Mouse (Mus musculus): ENCODE measurements around the gene R3hdm2. TPM values are rescaled to one million over a fixed set of nuclear protein-coding genes. Genes with fewer than 3 reads are reported as not detected.

The R3hdm2 gene
- total RNA-seq, 2 experiments from 2014 or later = 365 to 382 TPM

DNA sequence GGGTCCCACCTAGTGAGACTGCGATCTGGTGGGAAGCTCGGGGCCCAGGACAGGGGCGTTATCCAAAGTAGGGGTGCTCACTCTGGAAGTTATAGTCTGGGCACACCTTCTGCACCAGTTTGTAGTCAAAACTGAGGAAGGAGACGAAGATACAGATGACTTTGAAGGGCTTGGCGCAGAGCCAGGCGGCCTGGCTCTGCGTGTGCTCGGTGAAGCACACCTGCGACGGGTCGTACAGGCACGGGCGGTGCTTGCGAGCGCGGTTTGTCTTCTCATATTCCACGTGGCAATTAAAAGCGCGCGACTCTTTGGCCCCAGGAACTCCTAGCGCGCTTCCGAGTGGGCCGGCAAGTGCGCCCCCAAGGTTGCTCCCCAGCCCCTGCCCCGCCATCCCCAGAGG lies 145.9 kb downstream of the R3hdm2 start:
- no peak for TF ChIP-seq CTCF (IDR thresholded peaks at IDR 0.05)
- no peak overlapping the region for H3K4me3 ChIP-seq
- DNase-seq (ENCODE audit: extremely low spot score in 1 of 2, low spot score in 2 of 2) = no peak
- no peak overlapping the region for H3K27ac ChIP-seq
- intact Hi-C loops (cut with DNase I) = loop anchor here (10.0 kb wide), 1 partner anchor 489 kb away; the partner anchor contains the start of gene Prim1

DNA sequence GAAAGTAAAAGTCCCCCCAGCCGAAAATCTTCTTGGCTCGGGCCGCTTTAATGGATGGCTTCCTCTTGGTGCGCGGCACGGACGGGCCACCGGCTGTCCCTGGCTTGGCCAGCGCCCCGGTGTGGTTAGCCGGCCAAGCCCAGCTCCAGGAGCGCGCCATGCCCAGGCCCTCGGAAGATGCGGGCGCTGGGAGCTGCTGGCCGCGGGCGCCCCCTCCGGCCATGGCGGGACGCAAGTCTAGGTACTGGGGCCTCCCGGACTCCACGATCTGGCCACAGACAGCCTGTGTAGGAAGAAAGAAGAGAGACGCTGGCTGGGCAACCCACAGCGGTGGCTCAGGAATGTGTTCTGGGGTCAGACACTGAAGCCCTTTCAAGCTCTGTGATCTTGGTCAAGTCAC lies 146.6 kb downstream of the R3hdm2 start:
- H3K27ac ChIP-seq = no peak overlapping the region
- TF ChIP-seq CTCF (IDR thresholded peaks at IDR 0.05) = peak; percentile 56
- intact Hi-C loops (cut with DNase I) = loop anchor here (10.0 kb wide), 1 partner anchor 488 kb away; the partner anchor contains the start of gene Prim1
- DNase-seq (ENCODE audit: extremely low spot score in 1 of 2, low spot score in 2 of 2) = peak in 1 of 2 experiments; percentile 35
- 0 out of 2 replicates have a peak overlapping the region, but pooled peaks have one; percentile 4 for H3K4me3 ChIP-seq

GRCm38 (mm10) chr10:127527481-127527880 lies 147.4 kb downstream of the R3hdm2 start:
- intact Hi-C loops (cut with DNase I) = loop anchor here (10.0 kb wide), 1 partner anchor 487 kb away; the partner anchor contains the start of gene Prim1
- Histone ChIP-seq H3K27ac (no peak overlapping the region), H3K4me3 (no peak overlapping the region)
- TF ChIP-seq CTCF (IDR thresholded peaks at IDR 0.05) = no peak
- DNase-seq (ENCODE audit: extremely low spot score in 1 of 2, low spot score in 2 of 2) = no peak

DNA sequence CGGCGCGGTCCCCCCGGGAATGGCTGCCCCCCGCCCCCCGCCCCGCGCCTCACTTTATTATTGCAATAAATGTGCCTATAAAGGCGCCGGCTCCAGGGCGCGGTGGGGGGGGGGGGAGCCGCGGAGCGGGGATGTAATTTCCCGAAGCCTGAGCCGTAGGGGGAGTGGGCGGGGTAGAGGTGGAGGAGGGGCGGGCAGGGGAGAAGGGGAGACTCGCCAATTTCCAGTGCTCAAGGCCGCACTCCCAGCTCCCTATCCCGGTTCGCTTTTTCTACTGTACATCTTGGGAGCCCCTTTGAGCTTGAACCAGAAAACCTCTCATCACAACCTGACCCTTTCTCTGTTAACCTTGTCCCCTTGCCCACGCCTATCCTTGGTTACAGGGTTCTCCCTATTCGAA lies 150.8 kb downstream of the R3hdm2 start:
- Histone ChIP-seq H3K4me3 (no peak overlapping the region), H3K27ac (no peak overlapping the region)
- DNase-seq (ENCODE audit: extremely low spot score in 1 of 2, low spot score in 2 of 2) = no peak
- TF ChIP-seq CTCF (IDR thresholded peaks at IDR 0.05) = no peak
- intact Hi-C loops (cut with DNase I) = no loop called here

- no peak overlapping the region for H3K27ac ChIP-seq
- no peak for TF ChIP-seq CTCF (IDR thresholded peaks at IDR 0.05)
- no peak overlapping the region for H3K4me3 ChIP-seq
Measured at GRCm38 (mm10) chr10:127531548-127531947, 151.4 kb downstream of the R3hdm2 start.

DNA sequence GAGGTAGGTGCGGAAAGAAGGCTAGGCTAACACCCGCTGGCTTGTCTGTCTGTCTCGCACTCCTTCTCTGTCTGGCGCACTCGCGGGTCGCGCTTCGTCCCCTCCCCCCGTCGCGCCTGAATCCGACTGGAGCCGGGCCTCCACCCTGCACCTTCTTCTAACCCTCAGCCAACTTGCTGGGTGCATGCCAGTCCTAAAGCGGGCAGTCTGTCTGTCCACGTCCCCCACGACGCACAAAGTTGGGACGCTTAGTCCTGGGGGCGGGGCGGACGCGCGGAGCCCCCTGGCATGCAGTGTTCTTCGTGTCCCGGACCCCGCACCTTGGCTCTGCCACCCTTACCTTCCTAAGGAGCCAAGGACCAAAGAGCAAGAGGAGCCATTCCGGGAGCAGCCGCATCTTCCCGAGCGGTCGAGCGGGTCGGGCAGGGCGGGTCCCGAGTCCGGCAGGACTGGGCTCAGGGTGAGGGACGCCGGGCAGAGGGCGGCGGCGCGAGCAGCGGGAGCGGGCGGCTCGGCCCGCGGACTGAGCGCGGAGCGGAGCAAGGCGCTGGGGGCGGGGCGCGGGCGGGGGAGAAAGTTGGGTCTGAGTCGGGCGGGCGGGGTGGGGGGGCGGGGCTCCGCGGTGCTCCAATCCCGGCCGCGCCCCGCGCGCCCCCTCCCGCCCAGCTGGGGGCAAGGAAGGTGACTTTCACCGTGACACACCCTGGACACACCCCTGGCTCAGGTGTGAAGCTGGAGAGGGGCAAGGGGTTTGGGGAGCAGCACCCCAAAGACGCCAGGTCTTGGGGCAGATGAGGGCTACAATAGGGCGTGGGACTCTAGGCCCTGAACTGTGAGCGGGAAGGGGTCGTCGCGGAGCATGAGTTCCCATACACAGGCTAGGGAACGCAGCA lies 154.2 kb downstream of the R3hdm2 start, which contains the start of gene Nxph4:
Nxph4 (minus strand) TSS at position 524 of the 893 bp plus-strand sequence.
- DNase-seq (ENCODE audit: extremely low spot score in 1 of 2, low spot score in 2 of 2) = no peak
- intact Hi-C loops (cut with DNase I) = no loop called here
- H3K27ac ChIP-seq = no peak within 1 kb of the TSS
- H3K4me3 ChIP-seq = peak within 1 kb of the TSS; percentile 40
- no peak for TF ChIP-seq CTCF (IDR thresholded peaks at IDR 0.05)

More at GRCm38 (mm10) chr10:127531548-127531947, 151.4 kb downstream of the R3hdm2 start:
- intact Hi-C loops (cut with DNase I) = no loop called here
- DNase-seq (ENCODE audit: extremely low spot score in 1 of 2, low spot score in 2 of 2) = no peak

DNA sequence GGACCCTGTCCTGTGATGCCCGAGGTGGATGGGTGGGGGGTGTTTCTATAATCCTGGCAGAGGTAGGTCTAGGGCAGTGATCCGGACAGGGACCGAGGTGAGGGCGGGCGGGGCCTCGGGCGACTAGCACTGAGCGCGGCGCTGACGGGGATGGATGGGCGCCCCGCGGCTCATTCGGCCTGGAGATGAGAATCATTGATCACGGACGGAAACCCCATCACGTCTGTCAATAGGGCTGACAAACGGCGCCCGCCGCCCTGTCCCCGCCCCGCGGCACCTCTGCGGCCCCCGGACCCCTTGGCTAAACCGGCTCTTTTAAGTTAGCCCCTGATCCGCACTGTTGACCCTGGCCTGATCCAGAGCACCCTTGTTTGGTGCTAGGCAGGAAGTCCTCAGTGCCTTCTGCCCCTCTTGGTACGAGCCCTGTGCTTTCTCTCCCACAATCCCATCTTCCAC lies 154.8 kb downstream of the R3hdm2 start:
- DNase-seq (ENCODE audit: extremely low spot score in 1 of 2, low spot score in 2 of 2) = no peak
- Histone ChIP-seq H3K27ac (no peak overlapping the region), H3K4me3 (0 out of 2 replicates have a peak overlapping the region, but pooled peaks have one; percentile 40)
- intact Hi-C loops (cut with DNase I) = no loop called here
- no peak for TF ChIP-seq CTCF (IDR thresholded peaks at IDR 0.05)

DNA sequence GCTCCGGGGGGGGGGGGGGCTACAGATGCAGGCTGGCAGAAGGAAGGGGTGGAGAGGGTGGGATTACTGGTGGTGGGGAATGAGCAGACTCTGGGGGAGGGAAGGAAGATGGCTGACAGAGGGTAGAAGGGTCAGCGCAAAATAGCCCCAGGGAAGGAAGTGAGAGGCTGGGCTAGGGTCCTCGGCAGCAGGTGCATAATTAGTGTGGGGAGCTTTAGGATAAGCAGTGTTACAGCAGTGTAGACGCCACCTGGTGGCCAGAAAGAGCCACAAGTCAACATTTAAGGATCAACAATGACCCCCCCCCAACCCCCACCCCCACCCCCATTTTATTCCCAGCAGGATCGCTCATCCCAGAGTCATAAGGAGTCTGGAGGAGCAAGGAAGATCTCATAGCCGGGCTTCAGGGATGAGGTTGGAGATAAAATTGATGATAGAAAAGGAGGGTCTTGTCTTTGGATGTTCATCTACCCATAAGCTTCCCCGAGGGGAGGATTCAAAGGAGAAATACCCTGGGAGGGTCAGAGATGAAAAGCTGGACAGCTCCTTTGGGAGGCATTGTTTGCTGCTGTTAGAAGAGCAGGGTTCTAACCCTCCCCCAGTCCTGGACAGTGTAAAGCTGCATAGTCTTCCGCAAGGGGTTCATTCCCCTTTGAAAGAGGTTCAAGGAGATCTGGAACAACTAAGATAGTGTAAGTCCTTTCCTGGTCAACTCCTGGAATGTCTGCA lies 156.6 kb downstream of the R3hdm2 start:
- DNase-seq (ENCODE audit: extremely low spot score in 1 of 2, low spot score in 2 of 2) = no peak

GRCm38 (mm10) chr10:127537854-127538583 lies 157.9 kb downstream of the R3hdm2 start:
- peak; percentile 97 for TF ChIP-seq CTCF (IDR thresholded peaks at IDR 0.05)

More for the DNA sequence above, 156.6 kb downstream of the R3hdm2 start:
- Histone ChIP-seq H3K27ac (no peak overlapping the region), H3K4me3 (no peak overlapping the region)
- intact Hi-C loops (cut with DNase I) = loop anchor here (1.0 to 2.0 kb wide), 2 partner anchors 24 to 198 kb away; no protein-coding TSS in a partner anchor
- TF ChIP-seq CTCF (IDR thresholded peaks at IDR 0.05) = peak; percentile 56

GRCm38 (mm10) chr10:127541510-127541909 lies 161.4 kb downstream of the R3hdm2 start:
- Histone ChIP-seq H3K4me3 (no peak overlapping the region), H3K27ac (no peak overlapping the region)
- no peak for TF ChIP-seq CTCF (IDR thresholded peaks at IDR 0.05)
- intact Hi-C loops (cut with DNase I) = no loop called here
- no peak for DNase-seq (ENCODE audit: extremely low spot score in 1 of 2, low spot score in 2 of 2)

More at GRCm38 (mm10) chr10:127537854-127538583, 157.9 kb downstream of the R3hdm2 start:
- no peak overlapping the region for H3K4me3 ChIP-seq
- peak; percentile 79 to 83 for DNase-seq (ENCODE audit: extremely low spot score in 1 of 2, low spot score in 2 of 2)
- no peak overlapping the region for H3K27ac ChIP-seq
- intact Hi-C loops (cut with DNase I) = loop anchor here (2.0 kb wide), 1 partner anchor 199 kb away; no protein-coding TSS in a partner anchor

GRCm38 (mm10) chr10:127542084-127542483 lies 162.0 kb downstream of the R3hdm2 start:
- TF ChIP-seq CTCF (IDR thresholded peaks at IDR 0.05) = no peak
- DNase-seq (ENCODE audit: extremely low spot score in 1 of 2, low spot score in 2 of 2) = no peak
- intact Hi-C loops (cut with DNase I) = no loop called here
- no peak overlapping the region for H3K27ac ChIP-seq
- H3K4me3 ChIP-seq = no peak overlapping the region
